Mouse (Mus musculus) liver, postnatal 0 days (tissue): ENCODE data around the gene Rnf126. TPM values are rescaled to one million over a fixed set of nuclear protein-coding genes. Genes with fewer than 3 reads are reported as not detected.
"Not testable (repeated sequence)": the region's sequence is repeated elsewhere in the genome, so short reads cannot be mapped to it uniquely, and the experiment has no call there.

ENCODE experiments used
- ATAC-seq: fragments of 200-750 bp; cut with Nextera tagmentation; 2 replicates; pipeline ENCODE4 v1.8.0; 2017; ENCODE audit warnings: mild to moderate bottlenecking, moderate library complexity
- DNase-seq: peaks from one replicate; pipeline ENCODE4 v3.0.0-alpha.2; 2016
- H3K27ac ChIP-seq: fragments of 300-500 bp; sonication (generic); 2 replicates; pipeline ENCODE4 v1.5.1; 2014; ENCODE audit warnings: antibody characterized with exemption, moderate library complexity, mild to moderate bottlenecking, low read depth
- H3K27me3 ChIP-seq: fragments of 300-500 bp; sonication (generic); 2 replicates; pipeline ENCODE4 v1.6.1; 2014; ENCODE audit warnings: low read length, control low read depth, mixed read lengths; ENCODE audit not compliant: insufficient read depth
- H3K36me3 ChIP-seq: fragments of 300-500 bp; sonication (generic); replicated peaks from 2 replicates; pipeline ENCODE4 v1.6.1; 2014; ENCODE audit warnings: mild to moderate bottlenecking, control low read depth, low read length, moderate library complexity, mixed read lengths; ENCODE audit not compliant: insufficient read depth
- H3K4me1 ChIP-seq: fragments of 300-500 bp; sonication (generic); 2 replicates; pipeline ENCODE4 v1.6.1; 2014; ENCODE audit warnings: antibody characterized with exemption, mild to moderate bottlenecking, control low read depth; ENCODE audit not compliant: insufficient read depth
- H3K4me2 ChIP-seq: fragments of 300-500 bp; sonication (generic); 2 replicates; pipeline ENCODE4 v1.6.1; 2014; ENCODE audit warnings: low read depth, mild to moderate bottlenecking, low read length, moderate library complexity, mixed read lengths
- H3K4me3 ChIP-seq: fragments of 300-500 bp; sonication (generic); 2 replicates; pipeline ENCODE4 v1.5.1; 2014; ENCODE audit warnings: low read depth, low read length
- H3K9ac ChIP-seq: fragments of 300-500 bp; sonication (generic); replicated peaks from 2 replicates; pipeline ENCODE4 v1.6.1; 2014; ENCODE audit warnings: mild to moderate bottlenecking, moderate library complexity
- H3K9me3 ChIP-seq: fragments of 300-500 bp; sonication (generic); 2 replicates; pipeline ENCODE4 v1.6.1; 2016; ENCODE audit warnings: mild to moderate bottlenecking, control low read depth, low read length, mixed read lengths
- CTCF ChIP-seq: sonication (generic); IDR thresholded peaks from 2 replicates; pipeline ENCODE4 v1.5.1; 2016; ENCODE audit warnings: antibody characterized with exemption, low read depth
- EP300 ChIP-seq: IDR thresholded peaks from 2 replicates; pipeline ENCODE4 v1.6.1; 2016; ENCODE audit warnings: antibody characterized with exemption, low read depth, mild to moderate bottlenecking
- WGBS: fragments of 180-500 bp; shearing (Covaris S2); extraction: QIAGEN DNeasy Blood & Tissue Kit; methylation state at CpG from one replicate; pipeline ENCODE4 v1.1.7; 2014; ENCODE audit not compliant: insufficient replicate concordance; 5-methylcytosine and 5-hydroxymethylcytosine counted together
- polyA plus RNA-seq: library from polyadenylated mRNA; unstranded; fragments of >200 nt; fragmentation: Nextera tagmentation; extraction: Ambion mirVana; gene quantifications from 2 replicates; pipeline ENCODE4 v1.2.1, GENCODE M21; 2015

The Rnf126 gene
- polyA plus RNA-seq, 1 experiment from 2014 or later = 28.2 TPM

GRCm38 (mm10) chr10:79764234-79764633, 2.5 kb downstream of the Rnf126 start:
- no peak overlapping the region for H3K4me2 ChIP-seq
- WGBS = 66% methylated on average over 7 of the region's 7 CpGs
- no peak overlapping the region for H3K27ac ChIP-seq
- peaks cover 30% of the 10 kb centered on the region for H3K4me1 ChIP-seq
- ATAC-seq = no peak
- TF ChIP-seq EP300 = no peak
- TF ChIP-seq CTCF = no peak
- H3K9ac ChIP-seq = 0 out of 2 replicates have a peak overlapping the region, but pooled peaks have one; percentile 11
- no peaks in the 10 kb centered on the region for H3K9me3 ChIP-seq
- H3K27me3 ChIP-seq = no peaks in the 10 kb centered on the region
- no peak for DNase-seq
- H3K36me3 ChIP-seq = peaks cover 27% of the 10 kb centered on the region
- no peak overlapping the region for H3K4me3 ChIP-seq

GRCm38 (mm10) chr10:79762875-79763274, 3.9 kb downstream of the Rnf126 start:
- DNase-seq (no peak), ATAC-seq (no peak)
- Histone ChIP-seq H3K4me1 (peaks cover 23% of the 10 kb centered on the region), H3K27me3 (no peaks in the 10 kb centered on the region), H3K36me3 (peaks cover 38% of the 10 kb centered on the region), H3K27ac (no peak overlapping the region), H3K9ac (no peak overlapping the region), H3K4me3 (no peak overlapping the region), H3K4me2 (no peak overlapping the region), H3K9me3 (no peaks in the 10 kb centered on the region)
- TF ChIP-seq EP300 = no peak
- TF ChIP-seq CTCF = no peak
- 86% methylated on average over 3 of the region's 3 CpGs for WGBS

GRCm38 (mm10) chr10:79760603-79761143, 6.1 kb downstream of the Rnf126 start:
- Histone ChIP-seq H3K4me1 (peaks cover 16% of the 10 kb centered on the region), H3K4me2 (no peak overlapping the region), H3K9ac (no peak overlapping the region), H3K27me3 (no peaks in the 10 kb centered on the region), H3K4me3 (no peak overlapping the region), H3K27ac (no peak overlapping the region), H3K9me3 (no peaks in the 10 kb centered on the region), H3K36me3 (peaks cover 40% of the 10 kb centered on the region)
- no peak for ATAC-seq
- WGBS = 87% methylated on average over 11 of the region's 11 CpGs
- no peak for DNase-seq
- TF ChIP-seq CTCF = no peak
- TF ChIP-seq EP300 = no peak

GRCm38 (mm10) chr10:79759675-79760074, 7.1 kb downstream of the Rnf126 start:
- not testable (repeated sequence) for ATAC-seq, H3K4me3 ChIP-seq, H3K27ac ChIP-seq, H3K4me2 ChIP-seq, H3K27me3 ChIP-seq, H3K9me3 ChIP-seq, H3K9ac ChIP-seq, DNase-seq
- Histone ChIP-seq H3K36me3 (peaks cover 40% of the 10 kb centered on the region), H3K4me1 (peaks cover 13% of the 10 kb centered on the region)
- WGBS = 71% methylated on average over 1 of the region's 1 CpGs

GRCm38 (mm10) chr10:79756660-79757059, 10.1 kb downstream of the Rnf126 start:
- H3K36me3 ChIP-seq = peaks cover 29% of the 10 kb centered on the region
- no peak overlapping the region for H3K9ac ChIP-seq
- no peak for TF ChIP-seq CTCF
- TF ChIP-seq EP300 = no peak
- DNase-seq = no peak
- H3K27me3 ChIP-seq = peaks cover 5% of the 10 kb centered on the region; the same call in 1 of the 2 replicates
- H3K4me1 ChIP-seq = peaks cover 5% of the 10 kb centered on the region
- H3K9me3 ChIP-seq = no peaks in the 10 kb centered on the region
- 89% methylated on average over 24 of the region's 24 CpGs for WGBS
- no peak overlapping the region for H3K4me3 ChIP-seq
- no peak overlapping the region for H3K4me2 ChIP-seq
- no peak for ATAC-seq
- H3K27ac ChIP-seq = no peak overlapping the region

GRCm38 (mm10) chr10:79755854-79756253, 10.9 kb downstream of the Rnf126 start:
- TF ChIP-seq EP300 = no peak
- no peak for TF ChIP-seq CTCF
- 92% methylated on average over 3 of the region's 3 CpGs for WGBS
- Histone ChIP-seq H3K9ac (no peak overlapping the region), H3K27me3 (peaks cover 5% of the 10 kb centered on the region; the same call in 1 of the 2 replicates), H3K9me3 (no peaks in the 10 kb centered on the region), H3K4me3 (no peak overlapping the region), H3K4me2 (no peak overlapping the region), H3K36me3 (peaks cover 21% of the 10 kb centered on the region), H3K4me1 (peaks cover 5% of the 10 kb centered on the region), H3K27ac (no peak overlapping the region)
- no peak for DNase-seq
- ATAC-seq = no peak
